Mouse (Mus musculus) forebrain, embryonic 11.5 days (tissue): ENCODE measurements around the gene Map1a. TPM values are rescaled to one million over a fixed set of nuclear protein-coding genes. Genes with fewer than 3 reads are reported as not detected.

Experiments used
- ATAC-seq: fragments of 200-750 bp; cut with Nextera tagmentation; replicated peaks from 2 replicates; pipeline ENCODE4 v1.8.0; 2017; ENCODE audit warnings: moderate TSS enrichment; ENCODE audit not compliant: low FRiP score
- DNase-seq: peaks from one replicate; pipeline ENCODE4 v3.0.0-alpha.2; 2017; ENCODE audit warnings: low spot score
- H3K27ac ChIP-seq: fragments of 300-500 bp; sonication (generic); 2 replicates; pipeline ENCODE4 v1.5.1; 2014; ENCODE audit warnings: low read depth, low read length
- H3K27me3 ChIP-seq: fragments of 300-500 bp; sonication (generic); 2 replicates; pipeline ENCODE4 v1.6.1; 2014; ENCODE audit warnings: mild to moderate bottlenecking, low read length, mixed read lengths; ENCODE audit not compliant: control insufficient read depth, insufficient read depth
- H3K36me3 ChIP-seq: fragments of 300-500 bp; sonication (generic); 2 replicates; pipeline ENCODE4 v1.6.1; 2014; ENCODE audit warnings: mild to moderate bottlenecking, low read length, moderate library complexity, mixed read lengths; ENCODE audit not compliant: control insufficient read depth, insufficient read depth
- H3K4me1 ChIP-seq: fragments of 300-500 bp; sonication (generic); replicated peaks from 2 replicates; pipeline ENCODE4 v1.6.1; 2014; ENCODE audit warnings: low read length, mixed read lengths; ENCODE audit not compliant: control insufficient read depth, insufficient read depth
- H3K4me2 ChIP-seq: fragments of 300-500 bp; sonication (generic); 2 replicates; pipeline ENCODE4 v1.6.1; 2014; ENCODE audit warnings: low read depth, mild to moderate bottlenecking, low read length, moderate library complexity, mixed read lengths; ENCODE audit not compliant: severe bottlenecking
- H3K4me3 ChIP-seq: fragments of 300-500 bp; sonication (generic); 2 replicates; pipeline ENCODE4 v1.5.1; 2014; ENCODE audit warnings: low read depth, low read length
- H3K9ac ChIP-seq: fragments of 300-500 bp; sonication (generic); 2 replicates; pipeline ENCODE4 v1.6.1; 2014; ENCODE audit warnings: low read length
- H3K9me3 ChIP-seq: fragments of 300-500 bp; sonication (generic); 2 replicates; pipeline ENCODE4 v1.6.1; 2016; ENCODE audit warnings: low read length, mixed read lengths; ENCODE audit not compliant: control insufficient read depth
- whole genome bisulfite sequencing: fragments of 180-500 bp; shearing (Covaris S2); extraction: QIAGEN DNeasy Blood & Tissue Kit; methylation state at CpG from one replicate; pipeline ENCODE4 v1.1.7; 2014; 5-methylcytosine and 5-hydroxymethylcytosine counted together
- polyA plus RNA-seq: library from polyadenylated mRNA; unstranded; fragments of >200 nt; fragmentation: Nextera tagmentation; extraction: Ambion mirVana; gene quantifications from 2 replicates; pipeline ENCODE4 v1.2.1, GENCODE M21; 2014

Map1a gene
- polyA plus RNA-seq, 1 experiment from 2014 or later = 16.2 TPM

DNA sequence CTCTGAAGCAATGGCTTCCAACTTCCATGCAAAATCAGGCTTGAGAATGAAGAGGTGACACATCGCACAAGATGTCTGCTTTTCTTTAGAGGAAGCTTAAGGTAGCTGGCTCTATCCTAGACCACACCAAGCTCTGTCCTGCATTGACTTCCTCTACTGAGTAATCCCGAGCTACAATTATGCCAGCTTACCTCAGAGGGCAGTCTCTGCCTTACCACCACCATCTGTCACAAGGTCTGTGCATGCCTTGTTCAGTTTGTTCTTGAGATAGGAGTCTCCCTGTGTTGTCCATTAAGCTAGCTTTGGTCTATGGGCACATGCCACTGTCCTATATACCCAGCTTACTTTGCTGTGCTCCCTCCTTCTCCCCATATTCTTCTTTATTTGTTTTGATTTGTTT is 40.1 kb downstream of the Map1a start:
- H3K4me1 ChIP-seq = no peaks in the 10 kb centered on the region
- no peaks in the 10 kb centered on the region for H3K27me3 ChIP-seq
- H3K9me3 ChIP-seq = no peaks in the 10 kb centered on the region
- no peak overlapping the region for H3K9ac ChIP-seq
- DNase-seq (no peak), ATAC-seq (no peak)
- H3K4me2 ChIP-seq = no peak overlapping the region
- no peak overlapping the region for H3K27ac ChIP-seq
- H3K36me3 ChIP-seq = no peaks in the 10 kb centered on the region
- WGBS = 93% methylated on average over 2 of the region's 2 CpGs
- H3K4me3 ChIP-seq = no peak overlapping the region

DNA sequence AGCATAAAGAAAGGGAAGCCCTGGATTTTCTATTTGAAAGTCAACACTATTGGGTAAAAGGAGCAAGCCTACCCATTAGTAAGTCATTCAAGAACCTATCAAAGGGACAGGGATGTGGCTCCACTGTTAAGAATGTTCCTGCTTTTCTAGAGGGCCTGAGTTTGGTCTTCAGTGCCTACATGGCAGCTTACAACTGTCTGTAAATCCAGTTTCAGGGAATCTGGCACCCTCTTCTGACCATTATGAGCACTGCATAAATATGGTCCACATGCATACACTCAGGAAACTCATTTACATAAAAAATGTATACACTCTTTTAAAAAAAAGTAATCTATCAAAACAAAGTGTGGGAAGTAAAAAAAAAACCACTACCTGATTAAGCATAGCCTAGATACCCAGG is 49.7 kb downstream of the Map1a start:
- H3K27me3 ChIP-seq = no peaks in the 10 kb centered on the region
- no peaks in the 10 kb centered on the region for H3K36me3 ChIP-seq
- no peak overlapping the region for H3K4me3 ChIP-seq
- DNase-seq (no peak), ATAC-seq (no peak)
- H3K4me2 ChIP-seq = no peak overlapping the region
- no peaks in the 10 kb centered on the region for H3K9me3 ChIP-seq
- no peaks in the 10 kb centered on the region for H3K4me1 ChIP-seq
- H3K9ac ChIP-seq = no peak overlapping the region
- H3K27ac ChIP-seq = no peak overlapping the region

DNA sequence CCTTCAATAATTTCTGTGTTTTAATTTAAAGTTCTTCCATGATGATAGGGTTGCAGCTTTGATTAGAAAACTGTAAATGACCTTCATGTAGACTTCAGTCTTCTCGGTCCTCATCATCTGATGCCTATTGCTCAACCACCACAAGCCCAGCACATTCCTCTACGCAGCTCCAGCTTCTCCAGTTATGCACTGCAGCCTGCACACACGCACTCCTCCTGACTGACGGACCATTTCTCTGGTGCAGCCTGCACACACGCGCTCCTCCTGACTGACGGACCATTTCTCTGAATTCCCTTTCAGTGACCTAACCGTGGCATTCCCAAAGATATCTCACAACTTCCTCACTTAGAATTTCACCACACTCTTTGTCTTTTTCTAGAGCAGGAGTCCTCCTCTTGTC is 63.8 kb downstream of the Map1a start:
- Histone ChIP-seq H3K36me3 (no peaks in the 10 kb centered on the region), H3K4me3 (no peak overlapping the region), H3K4me1 (peaks cover 3% of the 10 kb centered on the region; the same call in 1 of the 2 replicates), H3K9ac (no peak overlapping the region), H3K9me3 (no peaks in the 10 kb centered on the region), H3K4me2 (no peak overlapping the region), H3K27ac (no peak overlapping the region), H3K27me3 (peaks cover 6% of the 10 kb centered on the region; the same call in 1 of the 2 replicates)
- DNase-seq = no peak
- 75% methylated on average over 8 of the region's 8 CpGs for WGBS
- no peak for ATAC-seq

DNA sequence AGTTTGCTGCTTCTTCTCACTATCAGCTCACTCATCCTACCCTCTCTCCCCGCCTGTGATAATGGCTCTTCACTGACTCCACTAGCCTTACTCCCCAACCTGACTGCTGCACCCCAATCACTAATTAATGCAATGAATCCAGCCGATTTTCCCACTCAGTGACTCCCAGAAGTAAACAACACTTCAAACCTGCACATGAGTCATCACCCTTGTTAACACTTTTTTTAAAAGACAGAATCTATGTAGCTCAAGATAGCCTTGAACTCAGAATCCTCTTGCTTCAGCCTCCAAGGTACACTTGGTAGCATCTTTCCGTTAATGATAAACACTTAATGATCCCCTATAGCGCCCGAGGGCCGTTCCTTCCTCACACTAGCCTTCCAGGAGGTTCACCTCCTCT is 65.0 kb downstream of the Map1a start:
- DNase-seq = no peak
- Histone ChIP-seq H3K4me1 (peaks cover 10% of the 10 kb centered on the region; the same call in 1 of the 2 replicates), H3K4me2 (peak overlapping the region; percentile 86), H3K4me3 (peak overlapping the region; percentile 73), H3K36me3 (no peaks in the 10 kb centered on the region), H3K9ac (peak overlapping the region; percentile 88), H3K27ac (peak overlapping the region; percentile 25; the same call in 1 of the 2 replicates), H3K9me3 (no peaks in the 10 kb centered on the region), H3K27me3 (peaks cover 6% of the 10 kb centered on the region; the same call in 1 of the 2 replicates)
- no peak for ATAC-seq
- WGBS = 7% methylated on average over 6 of the region's 6 CpGs

DNA sequence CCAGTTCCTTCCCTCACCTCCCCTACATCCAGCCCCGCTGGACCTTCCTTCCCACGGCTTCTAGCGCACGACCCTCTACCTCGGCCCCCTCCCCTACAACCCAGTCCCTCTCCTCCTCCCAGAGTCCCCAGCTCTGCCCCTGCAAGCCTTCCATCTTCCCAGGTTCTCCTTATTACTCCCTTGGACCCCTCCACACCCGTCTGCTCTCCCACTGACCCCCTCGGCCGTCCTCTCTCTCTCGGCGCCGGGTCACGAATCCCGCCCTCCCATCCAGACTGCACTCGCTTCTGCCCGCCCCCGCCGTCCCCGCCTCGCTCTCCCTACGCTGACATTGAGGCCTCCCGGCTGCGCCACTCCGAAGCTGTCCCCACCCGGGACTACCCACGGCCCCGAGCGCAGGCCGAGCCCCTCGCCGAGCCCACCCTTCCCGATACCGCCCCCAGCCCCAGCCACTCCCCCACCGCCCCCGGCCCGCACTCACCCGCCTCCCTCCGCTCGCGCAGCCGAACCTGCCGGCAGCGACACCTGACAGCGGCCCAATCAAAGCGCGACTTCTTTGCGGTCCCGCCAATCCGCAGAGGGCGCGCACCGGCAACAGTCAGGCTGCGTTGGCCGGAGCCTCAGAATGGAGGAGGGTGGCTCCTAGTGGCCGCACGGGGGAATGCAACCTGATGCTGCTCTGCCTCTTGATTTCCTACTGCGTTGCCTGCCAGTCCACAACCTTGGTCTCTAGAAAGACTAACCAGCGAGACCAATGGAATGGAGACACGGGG is 65.6 kb downstream of the Map1a start, which contains the start of gene Ppip5k1:
Gene Ppip5k1, minus strand, starts transcription at position 577 of the 773 bp plus-strand sequence.
- Histone ChIP-seq H3K9me3 (no peaks in the 10 kb centered on the region), H3K4me3 (peak within 1 kb of the TSS; percentile 73), H3K9ac (peak within 1 kb of the TSS; percentile 88), H3K27me3 (peaks cover 6% of the 10 kb centered on the region; the same call in 1 of the 2 replicates), H3K36me3 (no peaks in the 10 kb centered on the region), H3K4me2 (peak within 1 kb of the TSS; percentile 86), H3K4me1 (peaks cover 10% of the 10 kb centered on the region; the same call in 1 of the 2 replicates), H3K27ac (peak within 1 kb of the TSS; percentile 25; the same call in 1 of the 2 replicates)
- peak; percentile 97 for ATAC-seq
- WGBS = under 1% methylated on average over 55 of the region's 58 CpGs
- peak; percentile 99 for DNase-seq

DNA sequence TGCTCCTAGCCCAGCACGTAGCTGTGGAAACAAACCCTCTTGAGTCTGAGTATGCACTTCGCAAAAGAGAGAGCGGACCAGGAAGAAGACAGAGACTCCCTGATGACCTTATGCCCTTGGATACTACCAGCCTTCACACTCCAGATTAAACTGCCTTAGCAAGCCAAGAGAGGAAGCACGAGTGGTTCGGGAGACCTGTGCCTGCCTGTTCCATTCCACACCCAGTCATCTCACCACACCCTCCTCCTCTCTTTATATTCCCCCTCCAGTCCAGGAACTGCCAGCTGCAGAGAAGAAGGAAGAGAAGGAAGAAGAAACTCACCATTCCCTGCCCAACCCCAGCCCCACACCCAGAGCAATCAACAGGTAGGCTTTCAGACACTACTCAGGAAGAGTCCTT is 68.1 kb downstream of the Map1a start, which contains the start of gene Ckmt1:
Gene Ckmt1, plus strand, starts transcription at position 221 of the 400 bp plus-strand sequence.
- H3K9ac ChIP-seq = peak within 1 kb of the TSS; percentile 48
- peaks cover 6% of the 10 kb centered on the region; the same call in 1 of the 2 replicates for H3K27me3 ChIP-seq
- H3K4me1 ChIP-seq = peaks cover 10% of the 10 kb centered on the region; the same call in 1 of the 2 replicates
- no peak within 1 kb of the TSS for H3K27ac ChIP-seq
- H3K4me2 ChIP-seq = peak within 1 kb of the TSS; percentile 59
- H3K4me3 ChIP-seq = peak within 1 kb of the TSS; percentile 30
- DNase-seq (no peak), ATAC-seq (no peak)
- no peaks in the 10 kb centered on the region for H3K36me3 ChIP-seq
- H3K9me3 ChIP-seq = no peaks in the 10 kb centered on the region
- WGBS = 52% methylated on average over 5 of the region's 5 CpGs

DNA sequence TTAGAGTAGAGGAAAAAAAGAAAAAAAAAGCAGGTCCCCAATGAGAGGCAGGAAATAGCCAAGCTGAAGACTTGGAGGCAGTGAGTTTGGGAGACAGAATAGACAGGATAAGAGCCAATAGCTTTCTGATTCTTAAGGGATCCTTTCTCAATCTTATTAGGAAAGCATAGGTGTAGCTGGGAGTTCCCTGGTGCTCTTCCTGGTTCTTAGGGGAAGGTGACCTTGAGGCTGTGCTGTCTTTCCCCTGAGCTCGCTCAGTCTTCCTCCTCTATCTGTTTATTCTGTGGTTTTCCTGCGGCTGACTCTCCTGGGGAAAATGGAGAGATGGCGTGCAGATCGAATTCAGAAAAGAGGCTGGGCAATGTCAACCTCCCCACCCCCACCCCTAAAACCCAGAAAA is 68.6 kb downstream of the Map1a start:
- Histone ChIP-seq H3K4me1 (peaks cover 10% of the 10 kb centered on the region; the same call in 1 of the 2 replicates), H3K27ac (no peak overlapping the region), H3K27me3 (peaks cover 6% of the 10 kb centered on the region; the same call in 1 of the 2 replicates), H3K4me3 (peak overlapping the region; percentile 30; the same call in 1 of the 2 replicates), H3K36me3 (no peaks in the 10 kb centered on the region), H3K9me3 (no peaks in the 10 kb centered on the region), H3K4me2 (peak overlapping the region; percentile 59; the same call in 1 of the 2 replicates), H3K9ac (no peak overlapping the region; the same call in 1 of the 2 replicates)
- ATAC-seq (no peak), DNase-seq (no peak)
- 8% methylated on average over 4 of the region's 4 CpGs for WGBS

DNA sequence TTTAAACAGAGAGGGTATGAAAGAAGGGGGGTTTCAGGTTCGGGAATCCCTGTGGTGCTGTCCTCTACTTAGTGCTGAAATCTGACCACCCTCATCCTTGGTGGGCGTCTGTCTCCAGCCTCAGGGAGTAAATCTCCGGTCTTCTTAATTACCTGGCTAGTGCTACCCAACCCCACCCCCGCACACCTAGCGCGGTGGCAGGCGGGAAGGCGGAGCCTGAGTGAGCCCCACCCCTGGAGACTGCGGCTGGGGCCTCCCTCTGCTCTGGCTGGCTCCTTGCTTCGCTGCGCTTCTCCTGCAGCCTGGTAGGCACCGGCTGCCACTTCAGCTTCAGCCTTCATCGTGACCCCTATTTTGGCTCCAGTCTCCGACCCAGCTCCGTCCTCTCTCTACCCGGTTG is 69.0 kb downstream of the Map1a start:
- peak; percentile 25; the same call in 1 of the 2 replicates for ATAC-seq
- H3K9ac ChIP-seq = peak overlapping the region; percentile 48
- peak; percentile 70 for DNase-seq
- no peaks in the 10 kb centered on the region for H3K36me3 ChIP-seq
- H3K4me1 ChIP-seq = peaks cover 10% of the 10 kb centered on the region; the same call in 1 of the 2 replicates
- peak overlapping the region; percentile 30 for H3K4me3 ChIP-seq
- no peaks in the 10 kb centered on the region for H3K9me3 ChIP-seq
- WGBS = 0% methylated on average over 16 of the region's 16 CpGs
- peak overlapping the region; percentile 59 for H3K4me2 ChIP-seq
- H3K27me3 ChIP-seq = peaks cover 6% of the 10 kb centered on the region; the same call in 1 of the 2 replicates
- no peak overlapping the region for H3K27ac ChIP-seq
